Mouse (Mus musculus) intestine, postnatal 0 days (tissue): Measurements from ENCODE around the gene Map7d1. TPM values are rescaled to one million over a fixed set of nuclear protein-coding genes. Genes with fewer than 3 reads are reported as not detected.

Experiments
- ATAC-seq: fragments of 200-750 bp; cut with Nextera tagmentation; 2 replicates; pipeline ENCODE4 v1.8.0; 2017; ENCODE audit warnings: mild to moderate bottlenecking, moderate TSS enrichment, moderate library complexity
- H3K27ac ChIP-seq: fragments of 300-500 bp; sonication (generic); 2 replicates; pipeline ENCODE4 v1.5.1; 2014; ENCODE audit warnings: mild to moderate bottlenecking, low read depth, low read length, moderate library complexity
- H3K27me3 ChIP-seq: fragments of 300-500 bp; sonication (generic); replicated peaks from 2 replicates; pipeline ENCODE4 v1.6.1; 2014; ENCODE audit warnings: low read length, mixed read lengths; ENCODE audit not compliant: control insufficient read depth, insufficient read depth
- H3K36me3 ChIP-seq: fragments of 300-500 bp; sonication (generic); 2 replicates; pipeline ENCODE4 v1.6.1; 2014; ENCODE audit warnings: mild to moderate bottlenecking, moderate library complexity; ENCODE audit not compliant: control insufficient read depth, insufficient read depth
- H3K4me1 ChIP-seq: fragments of 300-500 bp; sonication (generic); replicated peaks from 2 replicates; pipeline ENCODE4 v1.6.1; 2014; ENCODE audit warnings: antibody characterized with exemption, low read length, mixed read lengths; ENCODE audit not compliant: control insufficient read depth, insufficient read depth
- H3K4me2 ChIP-seq: fragments of 300-500 bp; sonication (generic); replicated peaks from 2 replicates; pipeline ENCODE4 v1.6.1; 2014; ENCODE audit warnings: low read depth, mild to moderate bottlenecking, moderate library complexity
- H3K4me3 ChIP-seq: fragments of 300-500 bp; sonication (generic); 2 replicates; pipeline ENCODE4 v1.5.1; 2014; ENCODE audit warnings: low read depth, low read length
- H3K9ac ChIP-seq: fragments of 300-500 bp; sonication (generic); 2 replicates; pipeline ENCODE4 v1.6.1; 2014; ENCODE audit warnings: mild to moderate bottlenecking, low read depth, low read length
- H3K9me3 ChIP-seq: fragments of 300-500 bp; sonication (generic); 2 replicates; pipeline ENCODE4 v1.6.1; 2016; ENCODE audit warnings: mixed run types; ENCODE audit not compliant: control insufficient read depth
- CTCF ChIP-seq: sonication (generic); IDR thresholded peaks from 2 replicates; pipeline ENCODE4 v1.5.1; 2016; ENCODE audit warnings: low read depth, mild to moderate bottlenecking, control low read depth, antibody characterized with exemption, moderate library complexity
- WGBS: fragments of 180-500 bp; shearing (Covaris S2); extraction: QIAGEN DNeasy Blood & Tissue Kit; methylation state at CpG from one replicate; pipeline ENCODE4 v1.1.7; 2014; 5-methylcytosine and 5-hydroxymethylcytosine counted together
- polyA plus RNA-seq: library from polyadenylated mRNA; unstranded; fragments of >200 nt; fragmentation: Nextera tagmentation; extraction: Ambion mirVana; gene quantifications from 2 replicates; pipeline ENCODE4 v1.2.1, GENCODE M21; 2015

Gene Map7d1
- polyA plus RNA-seq, 1 experiment from 2014 or later, result 12.2 TPM

DNA sequence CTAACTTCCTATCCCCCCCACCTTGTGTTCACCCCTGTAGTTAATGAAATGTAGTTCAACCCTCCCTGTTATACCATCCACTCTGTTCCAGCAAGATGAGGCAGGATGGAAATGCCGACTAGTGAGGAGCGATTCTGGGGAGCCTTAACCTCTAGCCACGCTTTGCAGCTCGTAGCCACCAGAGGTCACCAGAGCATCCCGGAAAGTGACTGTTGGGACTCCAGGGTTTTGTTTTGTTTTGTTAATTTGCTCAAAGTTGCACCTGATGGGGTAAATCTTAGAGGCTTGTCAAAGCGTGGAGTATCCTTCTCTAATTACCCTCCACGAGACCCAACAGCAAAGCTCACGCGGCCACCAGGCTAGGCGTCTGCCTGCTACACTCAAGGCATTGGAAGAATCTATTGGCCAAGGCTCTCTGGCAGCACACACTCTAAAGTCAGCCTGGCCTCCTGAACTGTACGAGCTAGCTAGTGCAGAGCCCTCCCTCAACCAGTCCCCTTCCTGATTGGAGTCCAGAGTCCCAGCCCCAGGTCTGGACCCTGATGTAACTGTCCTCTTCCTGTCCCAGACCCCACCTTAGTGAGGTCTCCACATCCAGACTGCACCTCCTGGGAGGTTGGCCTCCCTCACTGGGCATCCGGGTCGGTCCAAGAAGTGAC, 21.9 kb upstream of the Map7d1 start:
- no peaks in the 10 kb centered on the region for H3K27me3 ChIP-seq
- TF ChIP-seq CTCF, result peak; percentile 86
- 16% methylated on average over 13 of the region's 13 CpGs for WGBS
- no peak overlapping the region for H3K4me3 ChIP-seq
- H3K4me2 ChIP-seq, result peak overlapping the region; percentile 48
- H3K9me3 ChIP-seq, result no peaks in the 10 kb centered on the region
- H3K4me1 ChIP-seq, result no peaks in the 10 kb centered on the region
- ATAC-seq, result peak; percentile 40; the same call in 1 of the 2 replicates
- no peak overlapping the region for H3K27ac ChIP-seq
- no peak overlapping the region for H3K9ac ChIP-seq
- peaks cover 24% of the 10 kb centered on the region for H3K36me3 ChIP-seq

DNA sequence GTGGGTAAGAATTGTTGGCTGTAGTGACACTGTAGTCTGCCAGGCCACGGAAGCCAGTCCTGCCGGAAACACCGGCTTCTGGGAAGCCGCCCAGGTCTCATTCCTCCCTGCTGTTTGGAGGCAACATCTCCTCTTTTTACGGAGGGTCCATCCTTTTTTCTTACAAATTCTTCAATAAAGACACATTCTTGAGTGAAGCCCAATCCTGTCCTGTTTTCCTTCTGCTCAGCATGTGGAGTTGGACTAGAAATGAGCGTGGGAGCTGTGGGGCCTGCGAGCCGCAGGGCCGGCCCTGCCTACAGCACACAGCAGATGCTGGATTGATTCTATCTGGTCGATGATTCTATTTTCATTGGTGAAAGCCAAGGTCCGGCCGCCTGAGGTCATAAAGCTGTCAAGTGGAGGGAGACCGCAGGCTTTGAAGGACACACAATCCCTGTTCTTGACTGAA, 19.6 kb upstream of the Map7d1 start:
- TF ChIP-seq CTCF, result no peak
- Histone ChIP-seq H3K4me1 (no peaks in the 10 kb centered on the region), H3K27ac (no peak overlapping the region), H3K9me3 (no peaks in the 10 kb centered on the region), H3K4me2 (no peak overlapping the region), H3K36me3 (peaks cover 39% of the 10 kb centered on the region), H3K27me3 (no peaks in the 10 kb centered on the region), H3K9ac (no peak overlapping the region), H3K4me3 (no peak overlapping the region)
- WGBS, result 64% methylated on average over 13 of the region's 13 CpGs
- no peak for ATAC-seq

DNA sequence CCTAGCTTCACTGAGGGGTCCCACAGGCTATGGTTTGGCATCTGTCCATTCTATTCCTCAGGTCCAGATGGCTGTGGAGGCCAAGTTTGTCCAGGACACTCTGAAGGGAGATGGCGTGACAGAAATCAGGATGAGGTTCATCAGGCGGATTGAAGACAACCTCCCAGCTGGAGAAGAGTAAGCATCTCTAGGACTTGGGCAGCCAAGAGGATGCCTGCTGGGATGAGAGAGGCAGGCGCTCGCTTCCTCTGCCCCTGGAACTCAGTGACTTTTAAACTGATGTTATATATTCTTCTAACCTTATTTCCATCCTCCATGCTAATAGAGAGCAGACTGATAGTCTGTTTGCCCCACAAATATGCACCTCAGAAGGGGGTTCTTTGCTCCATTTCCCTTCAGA, 18.9 kb upstream of the Map7d1 start:
- H3K4me3 ChIP-seq, result no peak overlapping the region
- no peak for TF ChIP-seq CTCF
- no peaks in the 10 kb centered on the region for H3K4me1 ChIP-seq
- H3K27ac ChIP-seq, result no peak overlapping the region
- H3K9ac ChIP-seq, result no peak overlapping the region
- no peak for ATAC-seq
- WGBS, result 91% methylated on average over 4 of the region's 4 CpGs
- no peaks in the 10 kb centered on the region for H3K27me3 ChIP-seq
- H3K9me3 ChIP-seq, result no peaks in the 10 kb centered on the region
- no peak overlapping the region for H3K4me2 ChIP-seq
- peaks cover 40% of the 10 kb centered on the region for H3K36me3 ChIP-seq

DNA sequence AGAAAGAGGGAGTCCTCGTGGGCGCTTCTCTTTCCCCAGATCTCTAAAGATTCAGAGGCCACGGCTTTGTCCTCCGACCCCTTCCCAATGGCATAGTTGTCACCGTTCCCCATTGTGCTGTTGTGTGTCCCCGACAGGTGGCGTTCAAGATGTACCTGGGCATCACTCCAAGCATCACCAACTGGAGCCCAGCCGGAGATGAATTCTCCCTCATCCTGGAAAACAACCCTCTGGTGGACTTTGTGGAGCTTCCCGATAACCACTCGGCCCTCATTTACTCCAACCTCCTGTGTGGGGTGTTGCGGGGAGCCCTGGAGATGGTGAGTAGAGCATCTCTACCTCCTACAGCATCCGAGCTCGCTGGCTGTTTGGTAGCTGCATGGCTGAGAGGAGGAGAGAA, 17.6 kb upstream of the Map7d1 start:
- H3K4me2 ChIP-seq, result no peak overlapping the region
- 84% methylated on average over 13 of the region's 13 CpGs for WGBS
- H3K4me1 ChIP-seq, result no peaks in the 10 kb centered on the region
- peaks cover 40% of the 10 kb centered on the region for H3K36me3 ChIP-seq
- H3K27me3 ChIP-seq, result no peaks in the 10 kb centered on the region
- no peak overlapping the region for H3K9ac ChIP-seq
- no peak for ATAC-seq
- TF ChIP-seq CTCF, result no peak
- no peak overlapping the region for H3K27ac ChIP-seq
- H3K4me3 ChIP-seq, result no peak overlapping the region
- no peaks in the 10 kb centered on the region for H3K9me3 ChIP-seq

DNA sequence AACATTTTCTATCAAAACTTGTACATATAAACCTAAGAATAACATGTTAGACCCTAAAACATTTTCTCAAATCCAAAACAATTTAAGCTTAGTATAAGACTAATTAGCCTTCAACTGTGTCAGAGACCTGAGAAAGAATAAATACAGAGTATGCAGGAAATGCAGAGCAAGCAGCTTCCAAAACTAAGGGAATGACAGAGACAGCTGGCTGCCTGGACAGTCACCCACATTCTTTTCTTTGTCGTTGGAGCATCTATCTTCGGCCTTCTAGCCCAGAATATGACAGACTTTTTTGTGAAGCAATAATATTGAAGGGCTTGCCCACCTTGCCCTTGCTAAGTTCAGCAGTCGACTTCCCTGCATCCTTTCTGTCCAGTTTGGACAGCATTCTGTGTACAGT, 13.1 kb upstream of the Map7d1 start:
- H3K4me2 ChIP-seq, result no peak overlapping the region
- H3K4me1 ChIP-seq, result no peaks in the 10 kb centered on the region
- no peak overlapping the region for H3K27ac ChIP-seq
- H3K27me3 ChIP-seq, result no peaks in the 10 kb centered on the region
- no peaks in the 10 kb centered on the region for H3K9me3 ChIP-seq
- no peak overlapping the region for H3K9ac ChIP-seq
- no peak overlapping the region for H3K4me3 ChIP-seq
- ATAC-seq, result no peak
- no peak for TF ChIP-seq CTCF
- 76% methylated on average over 3 of the region's 3 CpGs for WGBS
- peaks cover 30% of the 10 kb centered on the region for H3K36me3 ChIP-seq

DNA sequence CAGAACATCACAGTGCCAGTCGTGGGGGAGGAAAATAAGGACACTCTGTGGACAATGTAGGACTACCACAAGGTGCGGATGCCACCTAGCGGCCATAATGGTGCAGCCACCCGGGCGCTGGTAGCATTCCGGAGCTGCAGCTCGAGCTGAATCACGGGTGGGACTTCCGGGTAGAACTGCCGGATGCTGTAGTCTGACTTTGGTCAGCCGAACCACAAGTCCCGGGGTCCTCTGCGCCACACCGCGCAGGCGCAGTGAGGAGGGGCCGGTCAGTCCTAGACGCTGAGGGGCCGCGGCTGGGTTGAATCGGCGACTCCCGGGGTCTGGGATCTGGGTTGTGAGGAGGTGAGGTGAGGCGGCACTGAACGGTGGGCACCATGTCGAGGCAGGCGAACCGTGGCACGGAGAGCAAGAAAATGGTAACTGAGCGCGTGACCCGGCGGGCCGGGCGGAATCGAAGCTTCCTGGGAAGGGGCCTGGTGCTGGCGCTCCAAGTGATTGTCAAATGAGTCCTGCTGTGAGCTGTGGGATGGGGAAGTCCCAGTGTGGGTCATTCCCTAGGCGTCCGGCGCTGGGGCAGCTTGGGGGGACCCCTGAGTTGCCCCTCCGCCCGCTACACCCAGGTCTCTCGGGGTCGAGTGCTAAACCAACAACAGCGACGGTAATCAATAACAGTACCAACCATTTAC, 6.1 kb upstream of the Map7d1 start, which contains the start of gene Trappc3:
TSS of gene Trappc3 (plus strand) at position 207 of the 689 bp plus-strand sequence.
- H3K4me2 ChIP-seq, result peak within 1 kb of the TSS; percentile 86
- TF ChIP-seq CTCF, result peak; percentile 100
- no peaks in the 10 kb centered on the region for H3K9me3 ChIP-seq
- H3K27me3 ChIP-seq, result 0 out of 2 replicates have a peak, but pooled peaks cover 3% of the 10 kb centered on the region
- WGBS, result 1% methylated on average over 46 of the region's 46 CpGs
- H3K4me3 ChIP-seq, result peak within 1 kb of the TSS; percentile 58
- peak within 1 kb of the TSS; percentile 75 for H3K9ac ChIP-seq
- peak within 1 kb of the TSS; percentile 24; the same call in 1 of the 2 replicates for H3K27ac ChIP-seq
- peaks cover 2% of the 10 kb centered on the region; the same call in 1 of the 2 replicates for H3K36me3 ChIP-seq
- peak; percentile 96 for ATAC-seq
- peaks cover 6% of the 10 kb centered on the region for H3K4me1 ChIP-seq
